Mouse (Mus musculus) erythroid progenitor cell, adult 5-6 weeks (primary cell): Measurements from ENCODE around the gene Slc8b1. TPM values are rescaled to one million over a fixed set of nuclear protein-coding genes. Genes with fewer than 3 reads are reported as not detected.
A peak's percentile ranks its signal among the peaks of the same experiment; 100 is the strongest.

Experiments
- ATAC-seq: replicated peaks from 2 replicates; pipeline ENCODE4 v1.8.0; 2016; ENCODE audit warnings: moderate number of reproducible peaks, mild to moderate bottlenecking, moderate TSS enrichment, inconsistent platforms; ENCODE audit not compliant: poor library complexity, low FRiP score, severe bottlenecking
- total RNA-seq, 2 experiments: library from RNA; stranded (forward) in 1 of 2; stranded (reverse) in 1 of 2; fragments of 150-400 nt in 1 of 2; fragments of 186-747, 209-891 nt in 1 of 2; gene quantifications; 2 replicates each; pipeline versions ENCODE4 v1.2.3 to v1.2.4; 2015 to 2017; ENCODE audit warnings: low replicate concordance in 2 of 2

Slc8b1 gene
- total RNA-seq, 2 experiments from 2014 or later = 3.4 to 6.7 TPM

GRCm38 (mm10) chr5:120517552-120517951 lies 6.6 kb downstream of the Slc8b1 start:
- ATAC-seq = no peak

GRCm38 (mm10) chr5:120522649-120523048 lies 11.7 kb downstream of the Slc8b1 start:
- ATAC-seq = peak; percentile 46; the same call in 1 of the 2 replicates

GRCm38 (mm10) chr5:120524736-120525135 lies 13.8 kb downstream of the Slc8b1 start:
- ATAC-seq = peak; percentile 73; the same call in 1 of the 2 replicates

- peak; percentile 44 for ATAC-seq
Observed at GRCm38 (mm10) chr5:120525737-120526136, 14.8 kb downstream of the Slc8b1 start.

GRCm38 (mm10) chr5:120526311-120526710 lies 15.3 kb downstream of the Slc8b1 start:
- ATAC-seq = no peak

- no peak for ATAC-seq
Observed at GRCm38 (mm10) chr5:120527296-120527964, 16.5 kb downstream of the Slc8b1 start.

- ATAC-seq = no peak
Observed at GRCm38 (mm10) chr5:120531631-120532030, 20.7 kb downstream of the Slc8b1 start.

GRCm38 (mm10) chr5:120534071-120534685 lies 23.2 kb downstream of the Slc8b1 start:
- no peak for ATAC-seq

GRCm38 (mm10) chr5:120534686-120535075 lies 23.7 kb downstream of the Slc8b1 start:
- no peak for ATAC-seq

- ATAC-seq = no peak
Observed at GRCm38 (mm10) chr5:120536046-120536445, 25.1 kb downstream of the Slc8b1 start.

- no peak for ATAC-seq
Observed at GRCm38 (mm10) chr5:120536632-120537031, 25.7 kb downstream of the Slc8b1 start.

GRCm38 (mm10) chr5:120548236-120548850 lies 37.4 kb downstream of the Slc8b1 start:
- ATAC-seq = no peak

- ATAC-seq = no peak
Observed at GRCm38 (mm10) chr5:120550137-120550536, 39.2 kb downstream of the Slc8b1 start.

GRCm38 (mm10) chr5:120550673-120551072 lies 39.7 kb downstream of the Slc8b1 start:
- ATAC-seq = no peak

- ATAC-seq = no peak
Observed at GRCm38 (mm10) chr5:120555871-120556270, 44.9 kb downstream of the Slc8b1 start.

GRCm38 (mm10) chr5:120558041-120558440 lies 47.1 kb downstream of the Slc8b1 start:
- no peak for ATAC-seq

- no peak for ATAC-seq
Observed at GRCm38 (mm10) chr5:120558762-120559161, 47.8 kb downstream of the Slc8b1 start.

GRCm38 (mm10) chr5:120560129-120560615 lies 49.2 kb downstream of the Slc8b1 start:
- no peak for ATAC-seq

- no peak for ATAC-seq
Observed at GRCm38 (mm10) chr5:120560616-120561311, 49.8 kb downstream of the Slc8b1 start.
